Mouse (Mus musculus) embryonic facial prominence, embryonic 12.5 days (tissue): ENCODE data around the gene Il21. TPM values are rescaled to one million over a fixed set of nuclear protein-coding genes. Genes with fewer than 3 reads are reported as not detected.

Experiments
- ATAC-seq: fragments of 200-750 bp; cut with Nextera tagmentation; 2 replicates; pipeline ENCODE4 v1.8.0; 2017; ENCODE audit not compliant: insufficient number of reproducible peaks, insufficient read depth, low FRiP score, low TSS enrichment
- H3K27ac ChIP-seq: fragments of 300-500 bp; sonication (generic); 2 replicates; pipeline ENCODE4 v1.5.1; 2016; ENCODE audit warnings: mild to moderate bottlenecking
- H3K27me3 ChIP-seq: fragments of 300-500 bp; sonication (generic); 2 replicates; pipeline ENCODE4 v1.6.1; 2016; ENCODE audit warnings: mild to moderate bottlenecking, moderate library complexity
- H3K36me3 ChIP-seq: fragments of 300-500 bp; sonication (generic); 2 replicates; pipeline ENCODE4 v1.6.1; 2016; ENCODE audit warnings: mild to moderate bottlenecking
- H3K4me1 ChIP-seq: fragments of 300-500 bp; sonication (generic); 2 replicates; pipeline ENCODE4 v1.6.1; 2016
- H3K4me2 ChIP-seq: fragments of 300-500 bp; sonication (generic); replicated peaks from 2 replicates; pipeline ENCODE4 v1.6.1; 2016; ENCODE audit warnings: mild to moderate bottlenecking, moderate library complexity
- H3K4me3 ChIP-seq: fragments of 300-500 bp; sonication (generic); 2 replicates; pipeline ENCODE4 v1.5.1; 2016; ENCODE audit warnings: mild to moderate bottlenecking
- H3K9ac ChIP-seq: fragments of 300-500 bp; sonication (generic); 2 replicates; pipeline ENCODE4 v1.6.1; 2016; ENCODE audit warnings: mild to moderate bottlenecking, moderate library complexity
- H3K9me3 ChIP-seq: fragments of 300-500 bp; sonication (generic); 2 replicates; pipeline ENCODE4 v1.6.1; 2016; ENCODE audit warnings: mild to moderate bottlenecking, moderate library complexity
- WGBS: fragments of 180-500 bp; shearing (Covaris S2); methylation state at CpG from one replicate; pipeline ENCODE4 v1.1.7; 2016; 5-methylcytosine and 5-hydroxymethylcytosine counted together
- polyA plus RNA-seq: library from polyadenylated mRNA; unstranded; fragments of >200 nt; fragmentation: Nextera tagmentation; extraction: Ambion mirVana; gene quantifications from 2 replicates; pipeline ENCODE4 v1.2.1, GENCODE M21; 2016

The Il21 gene
- polyA plus RNA-seq: not detected in 2 replicates

DNA sequence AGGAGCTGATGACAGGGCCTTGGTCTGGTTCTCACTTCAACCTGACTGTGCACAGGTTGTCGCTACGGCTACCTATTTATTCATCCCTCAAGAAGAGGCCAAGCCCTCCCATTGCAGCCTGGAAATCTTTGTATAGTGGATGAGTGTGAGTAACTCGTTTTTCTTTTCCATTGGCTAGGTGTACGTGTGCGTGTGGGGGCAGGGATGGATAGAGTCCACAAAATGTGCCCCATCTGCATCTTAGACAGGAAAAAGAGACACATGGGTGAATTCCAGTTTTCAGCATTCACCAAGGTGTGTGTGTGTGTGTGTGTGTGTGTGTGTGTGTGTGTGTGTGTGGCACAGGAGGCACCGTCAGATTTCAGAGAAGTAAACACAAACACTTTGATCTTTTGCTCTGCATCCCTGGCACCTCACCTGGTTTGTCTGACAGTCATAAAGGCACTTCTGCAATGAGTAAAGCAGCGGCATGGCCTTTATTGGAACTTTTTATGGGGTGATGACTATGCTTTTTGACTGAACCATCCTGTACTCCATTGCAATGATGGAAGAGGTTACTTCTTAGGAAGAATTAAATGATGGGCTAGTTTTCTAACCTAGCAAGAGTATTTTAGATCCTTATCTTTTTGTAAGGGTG is at the start of gene Il21:
Gene Il21 (minus strand): TSS at position 51 of the 637 bp plus-strand sequence.
- Histone ChIP-seq H3K27ac (no peak within 1 kb of the TSS), H3K27me3 (no peaks in the 10 kb centered on the region), H3K4me1 (no peaks in the 10 kb centered on the region), H3K9ac (no peak within 1 kb of the TSS), H3K4me2 (no peak within 1 kb of the TSS), H3K4me3 (no peak within 1 kb of the TSS), H3K9me3 (no peaks in the 10 kb centered on the region), H3K36me3 (no peaks in the 10 kb centered on the region)
- ATAC-seq: no peak
- WGBS: 86% methylated on average over 7 of the region's 7 CpGs

DNA sequence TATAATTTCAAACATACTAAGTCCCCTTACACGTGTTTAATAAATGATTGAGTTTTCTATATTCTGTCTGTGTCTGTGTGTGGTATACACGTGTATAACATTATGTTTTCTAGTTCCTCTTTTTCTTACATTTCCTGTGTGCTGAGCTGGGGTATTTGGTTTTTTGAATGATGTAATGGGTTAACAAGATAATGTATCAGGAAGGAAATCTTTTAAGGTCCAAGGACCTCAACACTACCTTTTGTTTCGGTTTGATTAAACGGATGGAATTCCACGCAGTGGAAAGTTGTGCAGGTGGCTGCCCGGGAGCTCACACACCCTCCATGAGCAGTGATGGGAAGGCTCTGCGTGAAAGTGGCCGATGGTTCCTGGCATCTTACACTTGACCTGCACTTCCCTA is 48.4 kb upstream of the Il21 start:
- WGBS: 72% methylated on average over 8 of the region's 8 CpGs

DNA sequence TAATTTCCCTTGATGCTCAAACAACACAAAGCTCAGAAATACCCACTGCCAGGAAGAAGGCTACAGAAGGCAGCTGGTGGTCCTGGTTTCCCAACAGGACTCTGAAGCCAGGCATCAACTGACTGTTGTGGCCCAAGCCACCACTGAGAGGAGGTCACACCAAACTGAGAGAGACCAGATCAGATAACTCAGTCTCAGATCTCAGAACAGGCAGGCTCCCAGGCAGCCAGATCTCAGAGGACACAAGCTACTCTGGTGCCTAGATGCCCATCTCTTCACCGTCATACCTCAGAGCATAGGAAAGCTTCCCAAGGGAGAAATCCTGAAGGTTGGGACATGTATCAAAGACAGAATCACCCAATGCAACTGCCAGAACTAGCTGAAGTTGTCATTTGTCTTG is 47.8 kb upstream of the Il21 start:
- Histone ChIP-seq H3K4me2 (no peak overlapping the region), H3K4me1 (no peaks in the 10 kb centered on the region), H3K36me3 (no peaks in the 10 kb centered on the region), H3K27ac (no peak overlapping the region), H3K9ac (no peak overlapping the region), H3K4me3 (no peak overlapping the region), H3K27me3 (no peaks in the 10 kb centered on the region), H3K9me3 (no peaks in the 10 kb centered on the region)
- ATAC-seq: no peak
- WGBS: 86% methylated on average over 1 of the region's 1 CpGs

More for the DNA sequence above, 48.4 kb upstream of the Il21 start:
- ATAC-seq: no peak
- no peaks in the 10 kb centered on the region for H3K9me3 ChIP-seq
- H3K9ac ChIP-seq: no peak overlapping the region
- no peaks in the 10 kb centered on the region for H3K27me3 ChIP-seq
- no peaks in the 10 kb centered on the region for H3K36me3 ChIP-seq
- H3K27ac ChIP-seq: no peak overlapping the region
- H3K4me2 ChIP-seq: no peak overlapping the region
- no peak overlapping the region for H3K4me3 ChIP-seq
- H3K4me1 ChIP-seq: no peaks in the 10 kb centered on the region

DNA sequence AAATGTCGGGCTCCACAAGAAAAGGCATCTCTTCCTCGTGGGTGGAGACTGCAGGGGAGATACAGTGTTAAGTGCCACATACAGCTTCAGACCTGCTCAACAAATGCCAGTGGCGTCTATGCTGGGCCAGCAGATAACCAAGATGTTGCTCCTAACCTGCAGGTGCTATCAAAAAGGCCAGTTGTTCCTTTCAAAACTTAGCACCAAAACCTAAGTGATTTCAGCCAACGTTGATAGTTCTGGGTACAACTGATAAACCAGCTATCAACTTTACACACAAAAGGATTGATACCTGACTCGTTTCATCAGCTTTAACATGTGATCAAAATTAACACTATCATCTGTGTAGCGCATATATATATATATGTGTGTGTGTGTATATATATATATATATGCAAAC is 42.2 kb upstream of the Il21 start:
- no peak for ATAC-seq

DNA sequence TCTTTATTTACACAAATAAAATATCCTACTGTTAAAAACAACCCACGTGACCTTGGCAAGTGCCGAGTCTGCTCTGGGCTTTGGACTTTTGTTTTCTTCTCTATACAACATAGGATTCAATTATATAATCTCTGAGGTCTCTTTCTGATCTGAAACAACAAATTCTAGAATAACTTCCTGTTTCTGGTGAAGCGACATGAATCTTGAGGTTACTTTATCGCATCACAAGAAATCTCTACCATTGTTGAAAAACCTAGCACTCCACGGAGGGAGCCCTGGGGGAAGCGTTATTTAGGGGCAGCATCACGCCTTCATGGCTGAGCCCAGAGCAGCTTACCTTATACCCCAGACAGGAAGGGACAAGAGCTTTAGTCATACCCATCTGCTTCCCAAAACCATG is 40.7 kb upstream of the Il21 start:
- 82% methylated on average over 7 of the region's 7 CpGs for WGBS
- H3K4me3 ChIP-seq: no peak overlapping the region
- H3K9ac ChIP-seq: no peak overlapping the region
- no peaks in the 10 kb centered on the region for H3K9me3 ChIP-seq
- no peak overlapping the region for H3K27ac ChIP-seq
- H3K4me2 ChIP-seq: no peak overlapping the region
- H3K27me3 ChIP-seq: no peaks in the 10 kb centered on the region
- H3K36me3 ChIP-seq: no peaks in the 10 kb centered on the region
- no peak for ATAC-seq
- no peaks in the 10 kb centered on the region for H3K4me1 ChIP-seq

More for the DNA sequence above, 42.2 kb upstream of the Il21 start:
- H3K9me3 ChIP-seq: no peaks in the 10 kb centered on the region
- no peak overlapping the region for H3K4me2 ChIP-seq
- no peaks in the 10 kb centered on the region for H3K36me3 ChIP-seq
- H3K4me3 ChIP-seq: no peak overlapping the region
- no peaks in the 10 kb centered on the region for H3K4me1 ChIP-seq
- no peak overlapping the region for H3K9ac ChIP-seq
- H3K27ac ChIP-seq: no peak overlapping the region
- no peaks in the 10 kb centered on the region for H3K27me3 ChIP-seq
- 78% methylated on average over 6 of the region's 6 CpGs for WGBS

DNA sequence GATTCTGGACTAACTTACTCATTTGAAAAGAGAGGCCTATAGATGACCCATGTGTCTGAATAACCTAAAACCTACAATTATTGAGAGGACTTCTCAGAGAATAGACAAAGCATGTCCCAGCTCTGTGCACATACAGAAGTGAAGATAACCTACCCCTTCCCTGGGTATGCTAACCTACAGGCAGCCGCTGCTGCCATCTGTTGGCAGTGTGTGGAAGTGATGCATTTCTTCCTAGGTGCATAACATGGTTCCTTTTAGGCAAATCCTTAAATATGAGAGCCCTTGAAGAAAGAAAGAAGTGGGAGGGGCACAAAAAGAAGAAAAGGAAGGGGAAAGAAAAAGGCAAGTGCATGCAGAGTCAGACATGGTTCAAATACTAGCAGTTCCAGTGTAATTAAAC is 38.8 kb upstream of the Il21 start:
- WGBS: 2% methylated on average over 1 of the region's 1 CpGs

DNA sequence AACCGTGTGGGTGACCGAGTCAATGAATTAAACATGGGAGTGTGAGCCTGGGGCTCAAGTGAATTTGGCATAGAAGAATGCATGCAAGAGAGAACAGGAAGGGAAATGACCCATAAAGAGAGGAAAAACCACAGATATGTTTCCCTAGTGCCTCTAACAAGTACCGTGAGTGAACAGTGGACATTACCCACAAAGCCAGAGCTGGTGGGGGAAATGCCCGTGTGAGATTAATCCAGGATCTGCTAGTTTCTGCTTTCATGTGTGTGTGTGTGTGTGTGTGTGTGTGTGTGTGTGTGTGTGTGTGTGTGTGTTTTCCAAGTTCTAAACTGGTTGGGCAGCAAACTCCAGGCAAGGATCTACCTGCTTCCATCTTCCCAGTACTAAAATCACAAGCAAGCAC is 37.5 kb upstream of the Il21 start:
- ATAC-seq: no peak
- 86% methylated on average over 4 of the region's 4 CpGs for WGBS
- H3K9ac ChIP-seq: no peak overlapping the region

More for the DNA sequence above, 38.8 kb upstream of the Il21 start:
- no peak for ATAC-seq
- no peaks in the 10 kb centered on the region for H3K9me3 ChIP-seq
- H3K4me3 ChIP-seq: no peak overlapping the region
- no peak overlapping the region for H3K9ac ChIP-seq
- H3K36me3 ChIP-seq: no peaks in the 10 kb centered on the region
- H3K27ac ChIP-seq: no peak overlapping the region
- no peaks in the 10 kb centered on the region for H3K4me1 ChIP-seq
- H3K4me2 ChIP-seq: no peak overlapping the region
- H3K27me3 ChIP-seq: no peaks in the 10 kb centered on the region

DNA sequence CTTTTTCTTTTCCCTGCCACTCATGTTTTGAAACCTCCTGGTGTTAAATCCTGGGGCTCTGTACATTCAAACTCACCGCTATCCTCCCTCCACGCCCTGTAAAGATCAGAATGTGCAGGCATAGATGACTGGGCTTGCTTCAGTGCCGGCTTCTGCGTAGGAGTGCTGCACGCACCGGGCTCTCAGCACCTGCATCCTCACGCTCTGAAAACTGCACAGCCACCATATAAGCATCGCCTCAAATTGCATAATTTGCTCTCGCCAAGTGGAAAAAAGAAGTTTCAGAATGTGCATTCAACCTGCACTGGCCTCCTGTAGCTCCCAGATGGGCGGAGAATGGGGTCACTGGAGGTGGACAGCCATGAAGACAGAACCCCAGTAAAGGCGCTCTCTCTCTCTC is 35.9 kb upstream of the Il21 start:
- no peaks in the 10 kb centered on the region for H3K36me3 ChIP-seq
- no peaks in the 10 kb centered on the region for H3K9me3 ChIP-seq
- WGBS: 85% methylated on average over 11 of the region's 11 CpGs
- no peak overlapping the region for H3K27ac ChIP-seq
- H3K4me3 ChIP-seq: no peak overlapping the region
- no peak overlapping the region for H3K9ac ChIP-seq
- no peak for ATAC-seq
- H3K4me1 ChIP-seq: no peaks in the 10 kb centered on the region
- H3K4me2 ChIP-seq: no peak overlapping the region
- no peaks in the 10 kb centered on the region for H3K27me3 ChIP-seq

More for the DNA sequence above, 37.5 kb upstream of the Il21 start:
- no peak overlapping the region for H3K4me2 ChIP-seq
- H3K36me3 ChIP-seq: no peaks in the 10 kb centered on the region
- H3K4me3 ChIP-seq: no peak overlapping the region
- no peak overlapping the region for H3K27ac ChIP-seq
- no peaks in the 10 kb centered on the region for H3K27me3 ChIP-seq
- no peaks in the 10 kb centered on the region for H3K4me1 ChIP-seq
- no peaks in the 10 kb centered on the region for H3K9me3 ChIP-seq

DNA sequence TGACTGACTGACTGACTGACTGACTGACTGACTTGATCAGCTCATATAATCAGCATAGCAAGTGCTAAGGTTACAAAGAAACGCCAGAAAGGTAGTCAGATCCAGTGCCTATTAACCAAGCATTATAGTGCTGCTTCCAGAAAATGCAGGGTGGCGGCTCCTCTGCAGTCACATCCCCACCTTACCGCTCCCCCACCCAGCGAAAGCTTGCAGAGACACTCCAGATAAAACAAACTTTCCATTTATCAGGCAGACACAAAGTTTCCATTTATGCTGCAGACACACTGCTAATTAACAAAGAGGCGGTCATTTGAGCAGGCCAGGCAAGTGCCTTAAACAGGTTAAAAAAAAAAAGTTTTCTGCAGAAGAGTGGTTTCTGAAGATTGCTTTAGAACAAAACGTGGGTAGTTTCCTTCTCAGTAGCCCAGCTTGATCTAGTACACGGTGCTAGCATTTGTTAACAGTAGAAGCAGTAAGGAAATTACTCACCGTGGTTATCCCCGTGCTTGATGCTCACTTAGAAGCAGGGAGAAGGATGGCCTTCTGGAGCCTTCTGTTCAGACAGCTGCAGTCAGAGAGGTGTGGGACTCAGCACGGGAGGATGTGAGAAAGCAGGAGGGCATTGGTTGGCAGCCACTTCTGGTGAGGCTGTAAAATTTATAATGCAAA is 27.0 kb upstream of the Il21 start:
- no peaks in the 10 kb centered on the region for H3K9me3 ChIP-seq
- no peak overlapping the region for H3K9ac ChIP-seq
- no peak overlapping the region for H3K4me3 ChIP-seq
- no peak overlapping the region for H3K4me2 ChIP-seq
- no peak overlapping the region for H3K27ac ChIP-seq
- H3K36me3 ChIP-seq: no peaks in the 10 kb centered on the region
- 65% methylated on average over 10 of the region's 10 CpGs for WGBS
- H3K4me1 ChIP-seq: no peaks in the 10 kb centered on the region
- ATAC-seq: no peak
- no peaks in the 10 kb centered on the region for H3K27me3 ChIP-seq

DNA sequence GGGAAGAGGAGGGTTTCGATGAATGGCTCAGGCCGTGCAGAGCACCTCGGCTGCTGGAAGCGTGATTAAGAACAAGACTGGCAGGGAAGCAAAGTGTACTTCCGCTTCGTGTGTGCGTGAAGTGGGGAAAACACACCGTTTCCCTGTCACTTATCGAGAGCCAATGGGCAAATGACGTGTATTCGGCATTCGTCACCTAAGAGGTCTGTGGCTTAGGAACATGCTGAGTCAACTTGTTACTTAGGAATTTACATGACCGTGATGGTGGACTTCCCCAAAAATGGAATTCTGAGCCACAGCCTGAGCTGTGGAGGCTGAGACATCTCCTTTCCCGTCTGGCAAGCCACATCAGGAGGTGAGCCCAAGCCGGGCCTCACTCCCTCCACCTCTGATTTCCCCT is 25.3 kb upstream of the Il21 start:
- H3K4me3 ChIP-seq: no peak overlapping the region
- H3K9me3 ChIP-seq: no peaks in the 10 kb centered on the region
- no peaks in the 10 kb centered on the region for H3K36me3 ChIP-seq
- no peak overlapping the region for H3K27ac ChIP-seq
- H3K27me3 ChIP-seq: no peaks in the 10 kb centered on the region
- WGBS: 85% methylated on average over 15 of the region's 15 CpGs
- H3K9ac ChIP-seq: no peak overlapping the region
- no peak for ATAC-seq
- no peak overlapping the region for H3K4me2 ChIP-seq
- H3K4me1 ChIP-seq: no peaks in the 10 kb centered on the region

DNA sequence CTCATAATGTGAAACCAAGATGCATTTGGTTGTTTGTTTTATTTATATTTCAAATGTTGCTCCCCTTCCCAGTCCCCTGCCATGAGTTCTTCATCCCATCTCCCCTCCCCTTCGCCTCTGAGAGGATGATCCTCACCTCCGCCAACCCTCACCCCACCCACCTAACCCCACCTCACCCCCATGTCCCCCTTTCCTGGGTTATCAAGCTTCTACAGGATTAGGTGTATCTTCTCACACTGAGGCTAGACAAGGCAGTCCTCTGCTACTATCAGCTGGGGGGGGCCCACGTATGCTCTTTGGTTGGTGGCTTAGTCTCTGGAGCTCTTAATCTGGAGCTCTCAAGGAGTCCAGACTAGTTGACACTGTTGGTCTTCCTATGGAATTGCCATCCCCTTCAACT is 18.5 kb upstream of the Il21 start:
- Histone ChIP-seq H3K9ac (no peak overlapping the region), H3K27ac (no peak overlapping the region), H3K9me3 (no peaks in the 10 kb centered on the region), H3K36me3 (no peaks in the 10 kb centered on the region), H3K4me2 (no peak overlapping the region), H3K4me1 (no peaks in the 10 kb centered on the region), H3K27me3 (no peaks in the 10 kb centered on the region), H3K4me3 (no peak overlapping the region)
- WGBS: 83% methylated on average over 3 of the region's 3 CpGs
- ATAC-seq: no peak

DNA sequence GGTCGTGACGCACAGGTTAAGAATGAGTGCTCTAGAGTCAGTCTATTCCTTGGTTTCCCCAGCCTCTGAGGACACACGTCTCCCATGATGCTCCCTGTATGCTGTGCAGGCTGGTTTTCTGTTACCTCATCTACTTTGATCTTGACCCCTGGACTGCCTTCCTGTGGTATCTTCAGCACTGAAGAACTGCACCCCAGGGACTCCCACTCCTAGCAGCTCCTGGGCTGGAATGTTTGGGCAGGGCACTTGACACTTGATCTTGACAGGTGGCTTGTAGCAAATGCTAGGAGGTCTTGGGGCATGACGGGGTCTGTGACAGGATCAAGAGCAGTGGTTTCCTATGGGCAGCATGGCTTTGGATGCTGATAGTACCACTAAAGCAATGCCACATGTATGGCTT is 2.6 kb upstream of the Il21 start:
- 75% methylated on average over 4 of the region's 4 CpGs for WGBS
- H3K27ac ChIP-seq: no peak overlapping the region

More for the DNA sequence above, 2.6 kb upstream of the Il21 start:
- no peak for ATAC-seq
- H3K9ac ChIP-seq: no peak overlapping the region
- no peak overlapping the region for H3K4me3 ChIP-seq
- no peaks in the 10 kb centered on the region for H3K27me3 ChIP-seq
- no peak overlapping the region for H3K4me2 ChIP-seq
- no peaks in the 10 kb centered on the region for H3K9me3 ChIP-seq
- H3K36me3 ChIP-seq: no peaks in the 10 kb centered on the region
- no peaks in the 10 kb centered on the region for H3K4me1 ChIP-seq
